Mouse (Mus musculus) embryonic fibroblast, embryonic 13.5 days (primary cell): ENCODE measurements around the gene Dcaf5. TPM values are rescaled to one million over a fixed set of nuclear protein-coding genes. Genes with fewer than 3 reads are reported as not detected.

Source experiments
- H3K27ac ChIP-seq: 2 replicates; pipeline ENCODE4 v1.5.1; 2012; ENCODE audit warnings: low read length, control low read depth, inconsistent platforms; ENCODE audit not compliant: insufficient read depth
- H3K4me1 ChIP-seq: 2 replicates; pipeline ENCODE4 v1.6.1; 2011; ENCODE audit warnings: low read length; ENCODE audit not compliant: control insufficient read depth, insufficient read depth
- H3K4me3 ChIP-seq: 2 replicates; pipeline ENCODE4 v1.5.1; 2011; ENCODE audit warnings: mild to moderate bottlenecking, control low read depth, low read length; ENCODE audit not compliant: insufficient read depth
- CTCF ChIP-seq: IDR thresholded peaks from 2 replicates; pipeline ENCODE4 v1.5.1; 2011; ENCODE audit warnings: mild to moderate bottlenecking, control low read depth, low read length, moderate library complexity, borderline replicate concordance; ENCODE audit not compliant: insufficient read depth
- POLR2A ChIP-seq: IDR thresholded peaks from 2 replicates; pipeline ENCODE4 v1.6.1; 2011; ENCODE audit warnings: low read depth, mild to moderate bottlenecking, control low read depth, low read length, moderate library complexity
- polyA plus RNA-seq: library from polyadenylated mRNA; stranded (reverse); fragments of >200 nt; gene quantifications from 2 replicates; pipeline ENCODE4 v1.2.4, GENCODE M21; 2011; ENCODE audit warnings: low read depth; ENCODE audit not compliant: missing spikeins, insufficient read length

Dcaf5 gene
- polyA plus RNA-seq, 1 experiment = 34.5 TPM

DNA sequence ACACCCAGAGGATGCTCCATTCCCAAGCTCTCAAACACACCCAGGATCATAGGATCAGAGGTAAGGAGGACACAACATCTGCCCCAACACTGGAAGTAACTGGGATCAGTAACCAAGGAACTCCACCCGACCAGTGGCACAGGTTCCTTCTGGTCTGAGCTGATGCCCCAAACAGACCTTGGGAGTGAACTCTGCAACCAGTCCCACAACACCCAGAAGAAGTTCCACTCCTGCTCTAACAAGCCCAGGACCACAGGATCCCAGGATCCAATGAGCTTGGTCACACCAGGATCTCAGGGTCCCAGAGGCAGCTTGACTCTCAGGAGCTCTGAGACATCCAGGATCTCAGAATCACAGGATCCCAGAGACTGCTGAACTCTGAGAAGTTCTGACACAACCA is 17.1 kb upstream of the Dcaf5 start:
- Histone ChIP-seq H3K4me3 (no peak overlapping the region), H3K27ac (no peak overlapping the region), H3K4me1 (no peaks in the 10 kb centered on the region)
- TF ChIP-seq CTCF (no peak), POLR2A (no peak)

GRCm38 (mm10) chr12:80444525-80445109 is 8.2 kb upstream of the Dcaf5 start:
- Histone ChIP-seq H3K4me1 (no peaks in the 10 kb centered on the region), H3K4me3 (no peak overlapping the region), H3K27ac (no peak overlapping the region)
- TF ChIP-seq POLR2A (no peak), CTCF (no peak)

GRCm38 (mm10) chr12:80440957-80441356 is 4.6 kb upstream of the Dcaf5 start:
- Histone ChIP-seq H3K4me3 (no peak overlapping the region), H3K4me1 (0 out of 2 replicates have a peak, but pooled peaks cover 3% of the 10 kb centered on the region), H3K27ac (no peak overlapping the region)
- no peak for TF ChIP-seq CTCF
- TF ChIP-seq POLR2A = no peak

GRCm38 (mm10) chr12:80437051-80437675 is 762 bp upstream of the Dcaf5 start:
- peak overlapping the region; percentile 63; the same call in 1 of the 2 replicates for H3K27ac ChIP-seq
- TF ChIP-seq POLR2A (no peak), CTCF (no peak)
- H3K4me1 ChIP-seq = 0 out of 2 replicates have a peak, but pooled peaks cover 8% of the 10 kb centered on the region
- H3K4me3 ChIP-seq = peak overlapping the region; percentile 88

DNA sequence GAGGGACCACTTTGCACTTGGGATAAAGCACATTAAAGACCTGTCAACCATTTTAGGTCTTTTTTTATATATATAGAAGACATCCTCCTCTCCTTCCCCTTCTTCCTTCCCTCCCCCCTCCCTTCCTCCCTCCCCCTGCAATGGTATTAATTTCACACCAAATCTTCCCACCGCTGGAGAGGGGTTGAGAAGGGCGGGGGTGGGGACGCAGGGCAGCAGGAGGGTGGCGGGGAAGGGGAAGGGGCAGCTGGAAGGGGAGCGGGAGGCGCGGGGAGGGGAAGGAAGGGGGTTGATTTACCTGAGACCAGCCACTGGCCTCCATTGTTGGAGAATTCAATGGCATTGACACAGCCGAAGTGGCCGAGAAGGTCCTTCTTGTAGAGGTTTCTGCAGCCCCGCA is 514 bp downstream of the Dcaf5 start:
- H3K27ac ChIP-seq = peak overlapping the region; percentile 72
- TF ChIP-seq POLR2A (no peak), CTCF (no peak)
- H3K4me3 ChIP-seq = peak overlapping the region; percentile 88
- H3K4me1 ChIP-seq = 0 out of 2 replicates have a peak, but pooled peaks cover 8% of the 10 kb centered on the region

GRCm38 (mm10) chr12:80434961-80435691 is 1.3 kb downstream of the Dcaf5 start:
- no peak for TF ChIP-seq CTCF
- TF ChIP-seq POLR2A = peak; percentile 33; the same call in 1 of the 2 replicates
- Histone ChIP-seq H3K4me3 (peak overlapping the region; percentile 88), H3K27ac (peak overlapping the region; percentile 95), H3K4me1 (0 out of 2 replicates have a peak, but pooled peaks cover 8% of the 10 kb centered on the region)

DNA sequence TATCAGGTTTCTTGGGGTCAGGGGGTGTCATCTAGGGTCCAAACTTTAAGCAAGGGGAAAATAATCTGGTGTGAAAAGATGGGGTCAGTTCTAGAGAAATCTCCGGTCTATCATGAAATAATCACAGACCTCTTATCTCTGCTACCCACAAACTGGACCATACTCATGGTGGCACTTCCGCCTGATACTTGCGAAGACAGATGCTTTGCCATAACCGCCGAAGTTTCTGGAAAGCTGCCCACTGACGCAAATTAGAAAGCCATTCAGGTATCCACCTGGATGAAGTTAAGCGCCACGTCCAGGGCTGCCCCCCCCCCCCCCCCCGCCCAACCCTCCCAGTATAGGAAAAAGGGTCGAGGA is 1.8 kb downstream of the Dcaf5 start:
- Histone ChIP-seq H3K27ac (peak overlapping the region; percentile 16; the same call in 1 of the 2 replicates), H3K4me1 (0 out of 2 replicates have a peak, but pooled peaks cover 8% of the 10 kb centered on the region), H3K4me3 (peak overlapping the region; percentile 88)
- TF ChIP-seq CTCF = no peak
- TF ChIP-seq POLR2A = no peak

- H3K4me1 ChIP-seq = 0 out of 2 replicates have a peak, but pooled peaks cover 8% of the 10 kb centered on the region
- H3K4me3 ChIP-seq = no peak overlapping the region
- TF ChIP-seq CTCF = no peak
- TF ChIP-seq POLR2A = no peak
- no peak overlapping the region for H3K27ac ChIP-seq
Measured at GRCm38 (mm10) chr12:80433266-80433665, 3.1 kb downstream of the Dcaf5 start.

- no peak for TF ChIP-seq POLR2A
- TF ChIP-seq CTCF = no peak
- H3K27ac ChIP-seq = no peak overlapping the region
- no peaks in the 10 kb centered on the region for H3K4me1 ChIP-seq
- no peak overlapping the region for H3K4me3 ChIP-seq
Measured at GRCm38 (mm10) chr12:80427683-80428082, 8.7 kb downstream of the Dcaf5 start.
